ENCODE assay signal across 10 mouse cellular contexts in the genomic region with DNA sequence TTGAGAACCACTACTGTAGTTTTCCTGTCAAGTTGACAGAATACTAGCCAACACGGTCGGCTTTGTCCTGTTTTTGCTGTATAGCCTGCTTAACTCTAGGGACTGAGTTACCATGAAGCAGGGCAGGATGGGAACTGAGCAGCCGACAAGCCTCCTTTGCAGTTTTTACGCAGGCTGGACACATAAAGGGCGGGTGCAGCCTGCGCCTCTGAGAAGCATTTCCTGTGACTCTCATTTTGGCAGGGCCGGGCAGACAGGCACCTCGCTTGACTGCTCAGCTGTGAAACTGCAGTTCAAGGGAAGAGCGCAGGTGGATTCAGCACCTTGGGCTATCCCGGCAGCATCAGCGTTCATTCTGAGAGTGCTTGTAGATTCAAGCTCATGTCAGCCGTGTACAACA. TPM values are rescaled to one million over a fixed set of nuclear protein-coding genes. Genes with fewer than 3 reads are reported as not detected.
A peak's percentile ranks its signal among the peaks of the same experiment; 100 is the strongest.
DNase-seq lines count a peak whose midpoint lies in the region; ATAC-seq lines count a peak whose summit lies in the region.
"Had no signal": no experiment of that assay in that cellular context is flagged by ENCODE, and none has a peak within 500 bp of the region (broad histone marks: within the 10 kb centered on the region; RNA-seq: fewer than 3 reads in every experiment).

No protein-coding gene starts in this region.

- intact Hi-C loops in heart, postnatal 10 days (cut with DNase I): no loop called here

- no peaks in the 10 kb centered on the region; the same call in 1 of the 2 replicates for H3K4me1 ChIP-seq in intestine, embryonic 15.5 days (replicated peaks)

- 67% methylated on average over 12 of the region's 12 CpGs for WGBS in intestine, embryonic 15.5 days

- H3K27me3 ChIP-seq in intestine, embryonic 15.5 days (replicated peaks): no peaks in the 10 kb centered on the region
- H3K27me3 ChIP-seq: embryonic facial prominence, embryonic 13.5 days had no signal

- no peaks in the 10 kb centered on the region for H3K36me3 ChIP-seq in intestine, embryonic 15.5 days
- H3K36me3 ChIP-seq: embryonic facial prominence, embryonic 13.5 days had no signal

- DNase-seq in adrenal gland, postnatal 10 days: peak; percentile 20
- no peak for DNase-seq in adrenal gland, postnatal 25 days
- DNase-seq in ES-CJ7 (ENCODE audit: low read depth, low spot score): peak; percentile 65
- peak; percentile 59 to 64 for DNase-seq in heart, postnatal 10 days
- DNase-seq in lung, postnatal 14 days: peak; percentile 60
- peak; percentile 64 to 80 for DNase-seq in thymus, postnatal 36 days

- no peak overlapping the region for H3K27ac ChIP-seq in intestine, embryonic 15.5 days
- H3K27ac ChIP-seq: embryonic facial prominence, embryonic 13.5 days; liver, embryonic 14.5 days had no signal

- H3K9me3 ChIP-seq in intestine, embryonic 15.5 days: no peaks in the 10 kb centered on the region
- H3K9me3 ChIP-seq: embryonic facial prominence, embryonic 13.5 days had no signal

- H3K4me3 ChIP-seq in intestine, embryonic 15.5 days (replicated peaks): no peak overlapping the region
- H3K4me3 ChIP-seq: embryonic facial prominence, embryonic 13.5 days had no signal

- no peak for ATAC-seq in erythroid progenitor cell, adult 5-6 weeks (replicated peaks; ENCODE audit: low FRiP score, poor library complexity, severe bottlenecking)
- no peak for ATAC-seq in intestine, embryonic 15.5 days

- no peak overlapping the region for H3K9ac ChIP-seq in intestine, embryonic 15.5 days
- H3K9ac ChIP-seq: embryonic facial prominence, embryonic 13.5 days; liver, embryonic 14.5 days had no signal

- no peak overlapping the region for H3K4me2 ChIP-seq in intestine, embryonic 15.5 days (replicated peaks)
- H3K4me2 ChIP-seq: embryonic facial prominence, embryonic 13.5 days had no signal

RNA-seq across cellular contexts. Expression of a gene that starts 35.9 kb away (rescaled TPM):
- 10 to 100 TPM; 87.7 to 92.0 TPM for total RNA-seq in adrenal gland, postnatal 10 days (2021)
- total RNA-seq in adrenal gland, postnatal 25 days (2021): 132 and 158 TPM in 2 replicates
- 100 to 1,000 TPM; 127 to 141 TPM for total RNA-seq in heart, postnatal 10 days (2021)
- not detected in 2 replicates for total RNA-seq in erythroid progenitor cell, adult 5-6 weeks (2015; ENCODE audit: low replicate concordance)
- total RNA-seq in erythroid progenitor cell, adult 5-6 weeks (2017; ENCODE audit: low replicate concordance): 0.90 TPM in 1 of 2 replicates, not detected in the other
- 22.3 and 22.5 TPM in 2 replicates for polyA plus RNA-seq in intestine, embryonic 15.5 days (2015; fragmentation: Nextera tagmentation; extraction: Ambion mirVana)

Comparison
In these comparisons a context has a peak if more than half of its experiments do, and no peak if none do; other contexts are left out.
1. RNA of a gene that starts 35.9 kb away (total RNA-seq): 132 to 158 TPM in adrenal gland, postnatal 25 days, 127 to 141 TPM in heart, postnatal 10 days and 87.7 to 92.0 TPM in adrenal gland, postnatal 10 days; 0.90 TPM in erythroid progenitor cell, adult 5-6 weeks; every median in the first group is over 10 times any median in the second.